Mouse (Mus musculus): ENCODE data around the gene Tmem98. TPM values are rescaled to one million over a fixed set of nuclear protein-coding genes. Genes with fewer than 3 reads are reported as not detected.

The Tmem98 gene
- not detected in 2 replicates for polyA plus RNA-seq (2012)

DNA sequence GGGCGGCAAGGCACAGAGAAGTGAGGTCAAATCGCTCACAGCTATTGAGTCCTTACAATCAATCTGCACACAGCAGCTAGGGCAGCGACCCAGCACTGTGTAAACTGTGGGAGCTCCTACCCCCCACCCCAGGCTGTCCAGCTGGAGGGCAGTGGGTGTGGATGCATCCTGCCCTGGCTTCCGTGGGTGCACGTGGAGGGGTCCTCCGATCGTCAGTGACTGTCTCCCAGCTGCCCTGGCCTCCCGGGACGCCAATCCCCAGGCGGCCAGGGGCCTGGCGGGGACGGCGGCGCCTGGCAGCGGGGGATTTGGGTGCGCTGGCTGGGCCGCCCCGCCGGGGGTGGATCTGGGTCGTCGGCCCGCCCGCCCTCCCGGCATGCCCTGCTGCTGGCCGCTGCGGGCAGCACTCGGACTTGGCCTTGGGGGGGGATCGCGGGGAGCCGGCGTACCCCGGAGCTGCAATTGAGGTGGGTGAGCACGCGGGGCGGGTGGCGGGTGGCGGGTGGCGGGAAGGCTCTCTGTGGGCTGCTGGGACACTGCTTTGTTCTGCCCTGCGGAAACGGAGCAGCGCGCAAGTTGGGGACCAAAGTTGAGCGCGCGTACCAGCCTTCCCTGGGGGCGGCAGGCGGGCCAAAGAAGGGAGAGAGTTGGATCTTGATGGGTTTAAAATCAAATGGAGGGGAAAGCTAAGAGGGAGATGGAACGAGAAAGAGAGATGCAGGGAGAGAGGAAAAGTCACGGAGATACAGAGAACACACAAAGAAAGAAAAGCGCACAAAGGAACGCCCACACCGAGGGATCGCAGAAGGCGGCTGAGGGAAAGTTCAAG lies at the start of gene Tmem98:
Gene Tmem98, plus strand, starts transcription at position 183 of the 829 bp plus-strand sequence.
- no peak for TF ChIP-seq GATA1 (IDR thresholded peaks at IDR 0.05; ENCODE audit: low read length)

DNA sequence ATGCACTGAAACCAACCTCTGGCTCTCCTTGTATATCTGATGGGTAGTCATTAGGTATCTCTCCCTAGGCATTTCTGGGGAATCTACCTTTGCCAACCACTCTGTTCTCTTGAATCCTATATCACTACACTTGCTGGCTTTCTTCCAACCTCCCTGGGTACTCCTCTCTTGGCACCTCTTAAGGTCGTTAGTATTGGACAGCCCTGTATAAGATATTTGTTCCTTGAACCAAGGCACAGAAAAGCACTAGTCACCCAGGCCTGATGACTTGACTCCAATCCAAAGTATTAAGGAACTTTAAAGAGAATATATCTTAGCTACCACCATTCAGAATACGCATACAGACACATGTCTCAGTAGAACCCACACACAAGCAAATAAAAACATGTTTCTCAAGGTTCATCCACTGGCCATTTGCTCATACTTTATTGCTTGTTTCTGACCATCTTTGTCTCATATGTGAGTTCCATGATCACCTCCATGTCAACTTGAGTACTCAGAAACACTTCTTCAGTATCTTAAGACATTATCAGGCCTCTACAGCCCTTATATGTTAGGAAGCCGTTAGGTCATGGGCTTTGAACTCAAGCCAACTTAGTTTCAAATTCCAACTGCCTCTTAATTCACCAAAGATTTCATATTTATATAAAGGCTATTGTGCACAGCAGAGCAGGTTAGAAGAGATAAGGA lies 48.5 kb upstream of the Tmem98 start:
- TF ChIP-seq GATA1 (IDR thresholded peaks at IDR 0.05; ENCODE audit: low read length): no peak

GRCm38 (mm10) chr11:80762066-80762465 lies 47.9 kb upstream of the Tmem98 start:
- no peak for TF ChIP-seq GATA1 (IDR thresholded peaks at IDR 0.05; ENCODE audit: low read length)

- TF ChIP-seq GATA1 (IDR thresholded peaks at IDR 0.05; ENCODE audit: low read length): no peak
Observed at GRCm38 (mm10) chr11:80766068-80766467, 43.9 kb upstream of the Tmem98 start.

DNA sequence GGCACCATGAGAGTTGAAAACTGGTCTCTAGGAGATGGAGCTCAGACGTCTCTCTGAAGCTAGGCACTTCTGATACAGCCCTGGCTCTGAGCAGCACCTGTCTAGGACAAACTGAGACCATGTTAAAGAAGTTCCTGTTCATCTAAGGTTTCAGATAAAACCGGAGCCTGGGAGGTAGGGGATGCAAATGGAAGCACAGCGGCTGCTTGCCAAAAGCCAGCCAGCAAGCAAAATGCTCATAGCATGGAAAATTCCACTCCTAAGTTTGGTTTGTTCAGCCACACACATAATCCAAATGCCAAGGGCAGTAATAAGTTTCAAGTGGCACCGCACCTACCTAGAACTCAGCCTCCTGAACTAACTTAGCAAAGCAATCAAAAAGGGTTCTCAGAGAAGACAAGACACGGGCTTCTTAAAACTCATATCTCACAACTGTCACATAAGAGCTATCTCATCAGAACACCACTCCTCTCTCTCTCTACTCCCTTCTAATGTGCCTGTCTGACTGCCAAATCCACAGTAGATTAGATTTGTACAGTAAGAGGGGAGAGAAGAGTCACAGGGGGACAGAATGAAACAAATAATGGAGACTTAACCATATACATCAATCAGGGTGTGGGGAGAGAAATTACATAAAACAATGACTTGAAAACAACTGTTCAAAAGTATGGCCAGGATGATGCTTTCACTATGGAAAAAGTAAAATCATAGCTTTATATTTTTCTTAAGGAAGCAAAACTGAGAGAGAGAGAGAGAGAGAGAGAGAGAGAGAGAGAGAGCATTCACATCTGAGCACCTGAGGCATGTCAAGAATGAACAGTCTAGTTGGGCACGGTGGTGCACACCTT lies 43.3 kb upstream of the Tmem98 start:
- no peak for TF ChIP-seq GATA1 (IDR thresholded peaks at IDR 0.05; ENCODE audit: low read length)

GRCm38 (mm10) chr11:80767320-80767617 lies 42.7 kb upstream of the Tmem98 start:
- no peak for TF ChIP-seq GATA1 (IDR thresholded peaks at IDR 0.05; ENCODE audit: low read length)

DNA sequence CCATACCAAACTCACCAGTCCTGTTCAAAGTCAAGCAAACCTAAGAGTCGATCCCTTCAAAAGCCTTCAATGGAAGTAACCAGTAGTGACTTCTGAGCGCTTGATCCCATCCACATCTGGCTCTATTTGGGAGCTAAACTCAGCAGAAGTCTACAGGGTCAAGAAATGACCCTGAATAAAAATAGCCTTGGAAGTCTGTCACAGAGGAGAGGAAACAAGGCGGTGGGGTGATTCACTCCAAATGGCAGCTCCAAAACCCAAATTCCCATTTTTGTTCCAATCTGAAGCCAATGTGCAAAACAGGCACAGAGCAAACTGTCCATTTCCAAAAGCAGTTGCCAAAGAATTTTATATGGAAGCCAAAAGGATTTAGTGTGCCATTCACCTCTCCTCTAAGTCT lies 38.8 kb upstream of the Tmem98 start:
- no peak for TF ChIP-seq GATA1 (IDR thresholded peaks at IDR 0.05; ENCODE audit: low read length)

DNA sequence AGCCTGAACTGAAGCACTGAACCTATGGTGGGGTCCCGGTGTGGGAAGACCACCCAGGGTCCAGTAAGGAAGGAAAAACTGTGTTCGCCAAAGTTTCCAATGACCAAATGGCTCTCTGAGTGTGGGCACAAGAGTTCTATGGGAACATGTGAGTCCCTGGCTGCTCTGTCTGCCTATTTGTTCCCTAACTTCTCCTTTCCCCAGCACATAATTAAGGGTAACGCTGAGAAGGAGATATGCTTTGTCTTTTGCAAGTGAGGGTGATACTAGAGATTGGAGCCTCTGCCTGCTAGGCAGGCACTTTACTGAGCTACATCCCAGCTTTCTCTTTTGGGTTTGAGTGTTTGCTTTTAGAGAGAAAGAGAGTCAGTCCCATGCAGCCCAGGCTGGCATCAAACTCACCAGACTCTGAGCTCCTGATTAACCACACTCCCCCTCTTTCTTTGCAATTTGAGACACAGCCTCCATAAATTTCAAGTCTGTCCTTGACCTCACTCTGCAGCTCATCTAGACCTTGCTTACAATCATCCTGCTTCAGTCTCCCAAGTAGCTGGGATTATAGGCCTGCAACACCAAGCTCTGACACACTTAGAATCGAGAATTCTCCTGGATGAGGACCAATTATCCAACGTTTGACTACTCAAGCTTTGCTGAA lies 38.3 kb upstream of the Tmem98 start:
- no peak for TF ChIP-seq GATA1 (IDR thresholded peaks at IDR 0.05; ENCODE audit: low read length)

GRCm38 (mm10) chr11:80772595-80773210 lies 37.3 kb upstream of the Tmem98 start:
- no peak for TF ChIP-seq GATA1 (IDR thresholded peaks at IDR 0.05; ENCODE audit: low read length)

DNA sequence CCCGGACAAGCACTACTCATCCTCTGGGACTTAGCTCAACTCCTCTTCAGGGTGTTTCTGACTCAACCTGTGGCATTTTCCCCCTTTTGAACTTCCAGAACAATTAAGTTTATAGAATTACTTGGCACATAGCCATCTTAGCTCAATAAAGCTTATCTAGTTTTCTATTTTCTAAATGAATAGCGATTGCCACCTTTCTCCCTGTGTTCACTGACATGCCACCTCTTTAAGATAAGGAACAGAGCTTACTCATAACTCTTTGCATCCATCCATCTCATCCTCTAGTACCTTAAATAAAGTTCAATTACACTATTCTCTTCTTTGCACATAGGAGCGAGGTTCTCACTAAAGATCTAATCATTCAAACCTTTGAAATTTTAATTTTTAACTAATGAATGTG lies 34.4 kb upstream of the Tmem98 start:
- TF ChIP-seq GATA1 (IDR thresholded peaks at IDR 0.05; ENCODE audit: low read length): no peak

DNA sequence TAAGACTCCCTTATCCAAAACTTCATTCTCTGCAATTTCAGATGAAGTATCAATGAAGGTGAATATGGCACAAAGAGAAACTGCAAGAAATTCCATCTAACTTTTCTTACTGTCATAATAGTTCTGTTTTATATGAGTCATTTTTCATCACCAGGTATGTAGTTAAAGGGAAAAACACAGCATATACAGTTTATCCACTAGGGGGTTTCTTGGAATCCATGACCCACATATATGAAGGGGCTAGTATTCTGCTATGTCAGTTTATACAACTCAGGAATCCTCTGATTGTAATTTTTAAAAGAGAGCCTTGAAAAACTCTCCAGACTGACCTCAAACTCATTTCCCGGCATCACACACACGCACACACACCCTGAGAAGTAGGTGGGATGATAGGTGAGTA lies 32.3 kb upstream of the Tmem98 start:
- TF ChIP-seq GATA1 (IDR thresholded peaks at IDR 0.05; ENCODE audit: low read length): no peak

GRCm38 (mm10) chr11:80778157-80778556 lies 31.8 kb upstream of the Tmem98 start:
- no peak for TF ChIP-seq GATA1 (IDR thresholded peaks at IDR 0.05; ENCODE audit: low read length)

GRCm38 (mm10) chr11:80778916-80779526 lies 31.0 kb upstream of the Tmem98 start:
- TF ChIP-seq GATA1 (IDR thresholded peaks at IDR 0.05; ENCODE audit: low read length): no peak

GRCm38 (mm10) chr11:80779527-80780344 lies 30.2 kb upstream of the Tmem98 start, which contains the start of gene Myo1d:
Myo1d (minus strand) TSS chr11:80780025.
- no peak for TF ChIP-seq GATA1 (IDR thresholded peaks at IDR 0.05; ENCODE audit: low read length)

Measured in G1E-ER4 (cell line).